Mouse (Mus musculus): Measurements from ENCODE around the gene 1110051M20Rik.

DNA sequence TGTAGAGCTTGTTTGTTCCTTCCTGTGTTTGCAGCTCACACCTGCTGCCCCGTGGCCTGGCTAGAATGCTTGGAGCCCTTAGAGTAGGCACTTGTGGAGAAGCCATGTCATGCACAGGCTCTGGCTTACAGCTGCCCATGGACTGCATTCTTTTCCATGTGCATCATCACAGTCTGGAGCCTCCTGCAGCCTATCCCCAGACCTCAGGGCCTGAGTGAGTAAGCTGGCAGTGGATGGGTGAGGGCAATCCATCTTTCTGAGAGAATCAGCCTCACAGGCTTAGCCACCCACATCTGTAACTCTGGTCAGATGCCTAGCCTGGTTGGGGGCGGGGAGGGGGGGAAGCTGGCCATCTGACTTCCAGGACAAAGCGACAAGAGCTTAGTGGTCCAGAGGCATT lies 145.3 kb downstream of the 1110051M20Rik start:
- no peak for TF ChIP-seq POLR2A (IDR thresholded peaks at IDR 0.05; ENCODE audit: insufficient read depth, low read depth, low read length)
- no peak for TF ChIP-seq CTCF (IDR thresholded peaks at IDR 0.05; ENCODE audit: insufficient read depth, low read depth, low read length)
